Mouse (Mus musculus): ENCODE results near the gene Lnpep.

- TF ChIP-seq GATA1 (IDR thresholded peaks at IDR 0.05; ENCODE audit: borderline replicate concordance, low read length) (no peak), FLI1 (IDR thresholded peaks at IDR 0.05; ENCODE audit: low read length) (no peak)
Observed at GRCm38 (mm10) chr17:17604554-17604953, 20.3 kb downstream of the Lnpep start.

Data from megakaryocyte, embryonic 14.5 days (primary cell).